Mouse (Mus musculus) splenic B cell, adult 2 months (primary cell): ENCODE measurements around the gene Cma1.
A peak's percentile ranks its signal among the peaks of the same experiment; 100 is the strongest.

Experiments used
- DNase-seq: peaks from one replicate; pipeline ENCODE4 v3.0.0-alpha.2; 2011; ENCODE audit warnings: low read depth, low spot score
- H3K27me3 ChIP-seq: 2 replicates; pipeline ENCODE4 v1.6.1; 2012; ENCODE audit warnings: mild to moderate bottlenecking, low read length, moderate library complexity, mixed read lengths; ENCODE audit not compliant: control insufficient read depth, poor library complexity, insufficient read depth, severe bottlenecking
- H3K36me3 ChIP-seq: 2 replicates; pipeline ENCODE4 v1.6.1; 2012; ENCODE audit warnings: mild to moderate bottlenecking, low read length, moderate library complexity, mixed read lengths; ENCODE audit not compliant: control insufficient read depth, poor library complexity, insufficient read depth, severe bottlenecking

Gene Cma1

DNA sequence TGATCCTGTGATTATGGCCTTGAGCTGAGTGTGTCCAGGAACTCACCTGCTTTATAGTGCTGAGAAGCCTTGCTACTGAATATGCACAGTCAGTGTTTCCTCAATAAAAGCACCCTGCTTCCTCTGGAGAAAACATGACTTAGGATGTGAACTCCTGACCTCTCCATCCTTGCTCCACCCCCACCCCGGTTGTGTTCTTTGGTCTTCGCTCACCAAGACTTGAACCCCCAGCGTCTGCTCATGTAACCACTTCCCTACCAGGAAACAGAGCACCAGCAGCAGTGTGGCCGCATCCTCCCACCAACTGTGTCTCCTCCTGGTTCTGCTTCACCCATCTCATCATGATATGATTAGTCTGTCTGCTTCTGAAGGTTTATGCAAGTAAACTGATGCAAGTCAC lies 31.1 kb downstream of the Cma1 start:
- H3K27me3 ChIP-seq: no peaks in the 10 kb centered on the region
- no peak for DNase-seq

DNA sequence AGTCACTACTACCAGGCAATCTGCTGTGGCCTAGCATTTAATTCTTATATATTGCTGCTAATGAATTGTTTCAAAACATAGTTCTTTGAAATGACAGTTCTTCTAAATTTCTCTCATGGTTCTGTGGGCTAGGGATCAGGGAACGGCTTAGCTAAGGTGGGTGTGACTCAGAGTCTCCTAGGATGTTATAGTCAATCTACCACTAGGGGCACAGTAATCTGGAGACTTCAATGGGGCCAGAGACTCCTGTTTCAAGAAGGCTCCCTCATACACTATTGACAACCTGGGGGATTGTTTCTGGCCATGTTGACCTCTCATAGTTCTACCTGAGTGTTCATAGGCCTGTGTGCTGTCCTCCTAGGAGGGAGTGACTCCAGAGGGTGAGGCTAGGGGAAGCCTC lies 39.0 kb downstream of the Cma1 start:
- Histone ChIP-seq H3K27me3 (no peaks in the 10 kb centered on the region), H3K36me3 (no peaks in the 10 kb centered on the region)
- peak; percentile 35 for DNase-seq

More for the DNA sequence above, 31.1 kb downstream of the Cma1 start:
- H3K36me3 ChIP-seq: no peaks in the 10 kb centered on the region

DNA sequence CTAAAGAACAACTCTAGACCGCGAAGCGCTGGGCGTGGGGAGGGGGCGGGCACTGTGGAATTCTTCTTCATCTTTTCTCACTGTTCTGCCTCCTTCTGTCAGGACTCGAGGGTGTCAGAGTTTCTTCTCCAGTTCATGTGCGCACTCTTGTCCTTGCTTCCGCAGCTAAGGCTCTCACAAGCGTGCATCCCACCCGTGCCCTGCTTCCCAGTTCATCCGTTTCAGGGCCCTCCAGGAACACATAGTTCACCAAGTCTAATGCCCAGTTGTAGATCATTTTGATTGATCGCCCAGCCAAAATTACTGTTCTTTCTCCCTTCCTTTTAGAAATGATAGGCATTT lies 44.1 kb downstream of the Cma1 start:
- DNase-seq: no peak
- no peaks in the 10 kb centered on the region for H3K27me3 ChIP-seq

DNA sequence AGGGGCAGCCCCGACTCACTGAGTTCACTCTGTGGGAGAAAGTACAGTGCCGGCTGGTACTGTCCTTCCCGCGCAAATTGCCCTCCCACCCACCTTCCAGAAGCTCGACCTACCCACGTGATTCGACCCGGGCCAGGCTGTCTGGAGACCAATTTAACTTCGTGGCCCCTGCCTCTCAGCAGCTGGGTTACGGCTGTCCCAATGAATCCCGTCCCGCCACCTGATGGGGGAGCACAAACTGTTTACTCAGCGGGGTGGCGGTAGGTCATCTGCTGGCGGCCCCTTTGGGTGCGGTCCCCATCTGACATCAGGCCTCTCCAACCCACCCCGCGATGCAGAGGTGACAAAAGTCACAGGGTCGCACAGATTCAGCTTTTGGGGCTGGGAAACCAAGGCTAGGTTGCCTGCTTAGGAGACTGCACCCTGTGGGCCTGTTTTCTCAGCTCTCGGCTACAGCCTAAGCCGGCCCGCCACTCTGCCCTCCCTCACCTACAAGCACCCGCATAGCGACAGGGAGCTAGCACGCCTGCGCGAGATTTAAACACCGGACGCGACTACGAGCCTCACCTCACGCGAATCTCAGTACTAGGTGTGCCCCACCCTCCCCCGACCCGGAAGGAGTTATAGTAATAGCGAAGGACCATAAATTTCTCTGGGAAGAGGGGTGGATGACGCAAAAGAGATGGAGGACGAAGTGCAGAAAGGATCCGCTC lies 44.6 kb downstream of the Cma1 start, which contains the start of gene Sdr39u1:
Gene Sdr39u1 (minus strand): TSS at position 593 of the 713 bp plus-strand sequence.
- Histone ChIP-seq H3K27me3 (no peaks in the 10 kb centered on the region), H3K36me3 (peaks cover 15% of the 10 kb centered on the region)
- DNase-seq: peak; percentile 93

More for the DNA sequence above, 44.1 kb downstream of the Cma1 start:
- H3K36me3 ChIP-seq: peaks cover 11% of the 10 kb centered on the region

DNA sequence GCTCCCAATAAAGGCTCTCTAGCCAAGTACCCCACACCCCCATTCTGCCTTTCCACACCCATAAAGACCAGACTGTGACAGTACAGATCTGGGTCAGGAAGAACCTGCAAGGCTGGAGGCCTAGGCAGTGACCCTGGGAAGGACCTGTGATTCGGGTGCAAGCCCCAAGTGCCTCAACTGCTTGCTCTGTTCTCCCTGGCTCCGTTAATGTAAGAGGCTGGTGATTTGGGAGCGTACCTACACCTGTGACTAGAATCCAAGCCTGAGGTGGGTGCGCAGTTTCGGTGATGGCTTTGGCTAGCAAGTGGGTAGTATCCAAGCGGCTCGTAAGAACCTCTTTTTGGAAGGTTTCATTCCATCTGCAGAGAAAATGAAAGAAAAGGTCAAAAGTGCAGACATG lies 45.5 kb downstream of the Cma1 start:
- DNase-seq: no peak
- no peaks in the 10 kb centered on the region for H3K27me3 ChIP-seq

DNA sequence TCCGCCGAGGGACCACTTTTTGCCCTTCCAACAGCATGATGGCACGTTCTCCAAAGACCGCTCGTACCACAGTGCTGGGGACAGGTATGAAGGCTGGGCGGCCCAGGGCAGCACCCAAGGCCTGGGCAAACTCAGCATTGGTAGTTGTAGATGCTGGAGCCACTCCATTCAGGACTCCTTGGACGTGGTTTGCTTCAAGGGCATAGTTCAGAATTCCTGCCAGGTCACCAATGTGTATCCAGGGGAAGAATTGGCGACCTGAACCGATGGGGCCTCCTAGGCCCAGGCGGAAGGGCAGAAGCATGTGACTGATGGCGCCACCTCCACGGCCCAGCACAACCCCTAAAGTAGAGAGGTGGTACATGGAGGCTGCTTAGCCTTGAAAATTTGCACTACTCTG lies 46.8 kb downstream of the Cma1 start:
- H3K36me3 ChIP-seq: peaks cover 25% of the 10 kb centered on the region
- DNase-seq: no peak

More for the DNA sequence above, 45.5 kb downstream of the Cma1 start:
- H3K36me3 ChIP-seq: peaks cover 23% of the 10 kb centered on the region

More for the DNA sequence above, 46.8 kb downstream of the Cma1 start:
- H3K27me3 ChIP-seq: no peaks in the 10 kb centered on the region
